Mouse (Mus musculus) bone marrow macrophage, adult 2 months (primary cell): ENCODE measurements around the gene Prrg1.

Experiments used
- CTCF ChIP-seq: IDR thresholded peaks from 2 replicates; pipeline ENCODE4 v1.5.1; 2012; ENCODE audit warnings: low read depth, mild to moderate bottlenecking, low read length, moderate library complexity
- POLR2A ChIP-seq: IDR thresholded peaks from 2 replicates; pipeline ENCODE4 v1.6.1; 2012; ENCODE audit warnings: mild to moderate bottlenecking, low read depth, low read length, borderline replicate concordance

GRCm38 (mm10) chrX:78482987-78483386 lies 100.7 kb downstream of the Prrg1 start:
- TF ChIP-seq CTCF (no peak), POLR2A (no peak)
